Mouse (Mus musculus): ENCODE data around the gene Ang. TPM values are rescaled to one million over a fixed set of nuclear protein-coding genes. Genes with fewer than 3 reads are reported as not detected.

Ang gene
- polyA plus RNA-seq, 1 experiment from 2014 or later: 7.5 TPM

GRCm38 (mm10) chr14:51113916-51114560, 23.1 kb downstream of the Ang start, which contains the start of gene Eddm3b:
Gene Eddm3b, plus strand, starts transcription at chr14:51114426.
- no peak for TF ChIP-seq CTCF (IDR thresholded peaks at IDR 0.05; ENCODE audit: low read depth)
- Histone ChIP-seq H3K4me1 (replicated peaks; ENCODE audit: insufficient read depth, low read length) (no peaks in the 10 kb centered on the region), H3K27ac (peak within 1 kb of the TSS; percentile 42; the same call in 1 of the 2 replicates), H3K4me3 (replicated peaks; ENCODE audit: low read depth, low read length) (no peak within 1 kb of the TSS), H3K36me3 (ENCODE audit: insufficient read depth, low read length) (no peaks in the 10 kb centered on the region), H3K9ac (ENCODE audit: low read depth, low read length) (no peak within 1 kb of the TSS), H3K9me3 (replicated peaks; ENCODE audit: low read length) (no peaks in the 10 kb centered on the region), H3K27me3 (ENCODE audit: insufficient read depth, low read length) (no peaks in the 10 kb centered on the region), H3K4me2 (ENCODE audit: low read length) (no peak within 1 kb of the TSS)
- peak; percentile 53 for DNase-seq (ENCODE audit: low spot score)
- peak; percentile 71 for ATAC-seq (replicated peaks; ENCODE audit: low FRiP score, low read depth)
- WGBS: 22% methylated on average over 12 of the region's 12 CpGs

- Histone ChIP-seq H3K4me2 (ENCODE audit: low read length) (no peak overlapping the region), H3K4me1 (replicated peaks; ENCODE audit: insufficient read depth, low read length) (no peaks in the 10 kb centered on the region), H3K9ac (ENCODE audit: low read depth, low read length) (no peak overlapping the region), H3K27me3 (ENCODE audit: insufficient read depth, low read length) (no peaks in the 10 kb centered on the region), H3K27ac (no peak overlapping the region), H3K36me3 (ENCODE audit: insufficient read depth, low read length) (no peaks in the 10 kb centered on the region), H3K4me3 (replicated peaks; ENCODE audit: low read depth, low read length) (no peak overlapping the region), H3K9me3 (replicated peaks; ENCODE audit: low read length) (no peaks in the 10 kb centered on the region)
- ATAC-seq (replicated peaks; ENCODE audit: low FRiP score, low read depth) (no peak), DNase-seq (ENCODE audit: low spot score) (no peak)
- no peak for TF ChIP-seq CTCF (IDR thresholded peaks at IDR 0.05; ENCODE audit: low read depth)
- 79% methylated on average over 6 of the region's 6 CpGs for WGBS
Observed at GRCm38 (mm10) chr14:51125684-51126083, 34.7 kb downstream of the Ang start.

DNA sequence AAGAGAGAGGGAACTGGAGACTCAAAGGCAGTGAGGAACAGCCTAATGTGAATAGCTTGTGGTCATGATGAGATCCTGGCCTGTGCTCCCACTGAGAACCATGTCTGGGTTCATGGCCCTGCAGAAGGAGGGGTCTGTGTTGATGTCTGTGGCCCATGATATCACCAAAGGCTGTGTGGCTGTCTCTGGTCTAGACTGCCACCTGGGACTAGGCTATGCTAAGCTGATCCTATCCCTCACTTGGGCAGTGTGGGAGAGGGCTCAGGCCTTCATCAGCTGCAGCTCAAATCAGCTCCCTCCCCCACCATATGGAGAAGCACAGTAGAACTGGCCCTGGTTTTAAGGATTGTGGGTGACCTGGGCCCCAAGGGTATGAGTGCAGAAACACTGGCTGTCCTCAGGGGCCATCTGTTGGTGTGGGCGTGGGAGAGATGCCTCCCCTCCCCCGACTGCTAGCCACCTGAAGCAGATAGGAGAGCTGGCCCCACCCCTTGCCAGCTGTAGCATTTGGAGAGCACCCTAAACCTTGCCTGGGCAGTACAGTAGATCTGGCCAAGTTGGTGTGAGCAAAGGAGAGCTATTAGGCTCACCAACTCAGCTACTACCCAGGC, 36.8 kb downstream of the Ang start:
- Histone ChIP-seq H3K9ac (ENCODE audit: low read depth, low read length) (no peak overlapping the region), H3K4me3 (replicated peaks; ENCODE audit: low read depth, low read length) (no peak overlapping the region), H3K4me1 (replicated peaks; ENCODE audit: insufficient read depth, low read length) (no peaks in the 10 kb centered on the region), H3K27me3 (ENCODE audit: insufficient read depth, low read length) (no peaks in the 10 kb centered on the region), H3K36me3 (ENCODE audit: insufficient read depth, low read length) (no peaks in the 10 kb centered on the region), H3K9me3 (replicated peaks; ENCODE audit: low read length) (no peaks in the 10 kb centered on the region), H3K4me2 (ENCODE audit: low read length) (no peak overlapping the region), H3K27ac (no peak overlapping the region)
- WGBS: 54% methylated on average over 2 of the region's 2 CpGs
- no peak for TF ChIP-seq CTCF (IDR thresholded peaks at IDR 0.05; ENCODE audit: low read depth)
- no peak for DNase-seq (ENCODE audit: low spot score)
- ATAC-seq (replicated peaks; ENCODE audit: low FRiP score, low read depth): no peak

DNA sequence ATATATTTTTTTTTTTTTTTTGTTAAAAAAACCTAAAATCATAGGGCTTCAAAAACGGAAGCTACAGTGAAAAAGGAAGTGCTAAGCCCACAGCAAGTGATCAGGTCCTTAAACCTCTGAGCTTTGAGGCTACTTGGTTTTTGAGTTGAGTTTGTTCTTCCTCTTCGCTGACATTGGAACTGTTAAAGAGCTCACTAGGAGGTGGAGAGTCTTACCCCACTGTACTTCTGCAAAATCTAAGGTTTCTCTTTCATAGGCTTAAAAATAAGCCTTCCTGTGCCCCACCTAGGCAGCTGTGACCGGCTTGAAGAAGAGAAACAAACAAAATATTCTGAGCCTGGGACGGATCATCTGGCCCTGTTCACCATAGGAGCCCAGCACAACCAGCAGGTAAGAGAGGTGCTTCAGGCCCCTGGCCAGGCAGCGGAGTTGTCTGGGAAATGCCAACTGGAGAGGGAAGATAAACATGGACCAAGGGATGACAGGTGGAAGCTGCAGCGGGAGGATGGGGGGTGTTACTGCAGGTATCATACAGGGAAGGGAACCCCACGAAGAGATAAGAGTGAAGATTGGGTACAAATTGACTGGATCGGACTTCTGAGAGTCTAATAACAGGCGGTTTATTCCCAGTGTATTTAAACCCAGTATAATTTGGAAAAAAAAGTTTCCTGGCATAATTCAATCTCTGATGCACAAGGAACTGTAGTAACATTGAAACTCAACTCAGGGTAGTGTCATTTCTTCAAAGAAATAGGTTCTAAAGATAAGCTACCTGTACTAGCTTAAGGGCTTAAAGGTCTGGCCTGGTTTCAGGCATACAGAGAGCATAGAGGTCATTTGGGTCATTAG, 38.0 kb downstream of the Ang start:
- H3K4me1 ChIP-seq (replicated peaks; ENCODE audit: insufficient read depth, low read length): no peaks in the 10 kb centered on the region
- no peaks in the 10 kb centered on the region for H3K36me3 ChIP-seq (ENCODE audit: insufficient read depth, low read length)
- no peak overlapping the region for H3K27ac ChIP-seq
- no peaks in the 10 kb centered on the region for H3K9me3 ChIP-seq (replicated peaks; ENCODE audit: low read length)
- TF ChIP-seq CTCF (IDR thresholded peaks at IDR 0.05; ENCODE audit: low read depth): no peak
- 85% methylated on average over 9 of the region's 9 CpGs for WGBS
- ATAC-seq (replicated peaks; ENCODE audit: low FRiP score, low read depth) (no peak), DNase-seq (ENCODE audit: low spot score) (no peak)
- no peaks in the 10 kb centered on the region for H3K27me3 ChIP-seq (ENCODE audit: insufficient read depth, low read length)
- no peak overlapping the region for H3K4me2 ChIP-seq (ENCODE audit: low read length)
- no peak overlapping the region for H3K9ac ChIP-seq (ENCODE audit: low read depth, low read length)
- H3K4me3 ChIP-seq (replicated peaks; ENCODE audit: low read depth, low read length): no peak overlapping the region

DNA sequence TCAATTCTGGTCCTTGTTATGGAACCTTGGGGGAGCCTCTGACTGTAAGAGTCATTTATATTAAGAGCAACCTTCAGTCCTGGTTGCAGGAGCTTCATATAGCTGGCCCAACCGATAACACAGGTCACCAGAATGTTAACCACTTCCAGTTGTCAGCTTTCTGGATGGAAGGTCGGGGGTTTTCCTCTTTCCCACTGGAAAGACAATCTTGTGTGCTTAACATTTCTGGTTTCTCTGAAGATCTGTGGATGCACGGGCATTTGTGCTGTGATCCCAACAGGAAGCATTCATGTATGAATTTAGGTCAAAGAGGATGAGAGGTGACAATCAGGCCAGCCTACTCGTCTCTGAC, 38.6 kb downstream of the Ang start:
- Histone ChIP-seq H3K9me3 (replicated peaks; ENCODE audit: low read length) (no peaks in the 10 kb centered on the region), H3K27me3 (ENCODE audit: insufficient read depth, low read length) (no peaks in the 10 kb centered on the region), H3K36me3 (ENCODE audit: insufficient read depth, low read length) (no peaks in the 10 kb centered on the region), H3K27ac (no peak overlapping the region), H3K4me1 (replicated peaks; ENCODE audit: insufficient read depth, low read length) (no peaks in the 10 kb centered on the region), H3K4me2 (ENCODE audit: low read length) (no peak overlapping the region), H3K9ac (ENCODE audit: low read depth, low read length) (no peak overlapping the region), H3K4me3 (replicated peaks; ENCODE audit: low read depth, low read length) (no peak overlapping the region)
- 67% methylated on average over 4 of the region's 4 CpGs for WGBS
- TF ChIP-seq CTCF (IDR thresholded peaks at IDR 0.05; ENCODE audit: low read depth): no peak
- ATAC-seq (replicated peaks; ENCODE audit: low FRiP score, low read depth): no peak
- DNase-seq (ENCODE audit: low spot score): no peak

- no peaks in the 10 kb centered on the region for H3K9me3 ChIP-seq (replicated peaks; ENCODE audit: low read length)
- H3K4me3 ChIP-seq (replicated peaks; ENCODE audit: low read depth, low read length): no peak overlapping the region
- ATAC-seq (replicated peaks; ENCODE audit: low FRiP score, low read depth) (no peak), DNase-seq (ENCODE audit: low spot score) (no peak)
- no peaks in the 10 kb centered on the region for H3K36me3 ChIP-seq (ENCODE audit: insufficient read depth, low read length)
- H3K27ac ChIP-seq: no peak overlapping the region
- TF ChIP-seq CTCF (IDR thresholded peaks at IDR 0.05; ENCODE audit: low read depth): no peak
- no peak overlapping the region for H3K9ac ChIP-seq (ENCODE audit: low read depth, low read length)
- H3K27me3 ChIP-seq (ENCODE audit: insufficient read depth, low read length): no peaks in the 10 kb centered on the region
- no peaks in the 10 kb centered on the region for H3K4me1 ChIP-seq (replicated peaks; ENCODE audit: insufficient read depth, low read length)
- H3K4me2 ChIP-seq (ENCODE audit: low read length): no peak overlapping the region
- WGBS: 86% methylated on average over 9 of the region's 9 CpGs
Observed at GRCm38 (mm10) chr14:51130315-51130940, 39.5 kb downstream of the Ang start.

Data from kidney, postnatal 0 days (tissue).